Mouse (Mus musculus): Measurements from ENCODE around the gene Rps11.
"Not testable (repeated sequence)": the region's sequence is repeated elsewhere in the genome, so short reads cannot be mapped to it uniquely, and the experiment has no call there.

Gene Rps11

DNA sequence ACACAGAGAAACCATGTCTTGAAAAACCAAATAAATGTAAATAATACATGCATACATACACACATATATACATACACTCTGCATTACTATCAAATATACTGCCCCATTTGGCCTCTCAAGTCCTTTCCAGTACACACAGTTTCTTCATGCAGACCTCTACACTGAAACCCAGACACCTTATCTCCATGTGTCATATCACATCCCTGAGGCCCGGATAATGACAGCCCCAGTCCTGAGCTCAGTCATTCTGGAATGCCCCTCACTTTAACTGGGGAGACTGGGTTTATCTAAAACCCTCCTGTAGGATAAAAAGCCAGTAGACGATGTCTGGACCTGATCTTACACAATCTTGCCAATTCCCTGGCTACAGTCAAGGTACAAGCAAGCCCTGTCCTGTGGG, 10.8 kb downstream of the Rps11 start:
- no peak overlapping the region for H3K4me3 ChIP-seq (replicated peaks; ENCODE audit: low read length)
- H3K4me1 ChIP-seq (replicated peaks; ENCODE audit: low read depth, low read length) = peaks cover 83% of the 10 kb centered on the region
- H3K36me3 ChIP-seq (ENCODE audit: insufficient read depth, low read length) = peaks cover 13% of the 10 kb centered on the region
- H3K27me3 ChIP-seq (ENCODE audit: insufficient read depth, low read length) = no peaks in the 10 kb centered on the region
- TF ChIP-seq CTCF (conservative IDR thresholded peaks at IDR 0.05; ENCODE audit: low read length) = no peak
- TF ChIP-seq POU5F1 (IDR thresholded peaks at IDR 0.05; ENCODE audit: borderline replicate concordance, low read length) = no peak
- TF ChIP-seq NANOG (IDR thresholded peaks at IDR 0.05; ENCODE audit: borderline replicate concordance, low read length) = no peak
- H3K9me3 ChIP-seq (ENCODE audit: low read length) = no peaks in the 10 kb centered on the region

GRCm38 (mm10) chr7:45112529-45112928, 11.7 kb downstream of the Rps11 start:
- H3K36me3 ChIP-seq (ENCODE audit: insufficient read depth, low read length) = peaks cover 4% of the 10 kb centered on the region
- no peaks in the 10 kb centered on the region for H3K27me3 ChIP-seq (ENCODE audit: insufficient read depth, low read length)
- no peak overlapping the region for H3K4me3 ChIP-seq (replicated peaks; ENCODE audit: low read length)
- H3K4me1 ChIP-seq (replicated peaks; ENCODE audit: low read depth, low read length) = peaks cover 75% of the 10 kb centered on the region
- H3K9me3 ChIP-seq (ENCODE audit: low read length) = no peaks in the 10 kb centered on the region
- no peak for TF ChIP-seq POU5F1 (IDR thresholded peaks at IDR 0.05; ENCODE audit: borderline replicate concordance, low read length)
- TF ChIP-seq NANOG (IDR thresholded peaks at IDR 0.05; ENCODE audit: borderline replicate concordance, low read length) = no peak
- no peak for TF ChIP-seq CTCF (conservative IDR thresholded peaks at IDR 0.05; ENCODE audit: low read length)

DNA sequence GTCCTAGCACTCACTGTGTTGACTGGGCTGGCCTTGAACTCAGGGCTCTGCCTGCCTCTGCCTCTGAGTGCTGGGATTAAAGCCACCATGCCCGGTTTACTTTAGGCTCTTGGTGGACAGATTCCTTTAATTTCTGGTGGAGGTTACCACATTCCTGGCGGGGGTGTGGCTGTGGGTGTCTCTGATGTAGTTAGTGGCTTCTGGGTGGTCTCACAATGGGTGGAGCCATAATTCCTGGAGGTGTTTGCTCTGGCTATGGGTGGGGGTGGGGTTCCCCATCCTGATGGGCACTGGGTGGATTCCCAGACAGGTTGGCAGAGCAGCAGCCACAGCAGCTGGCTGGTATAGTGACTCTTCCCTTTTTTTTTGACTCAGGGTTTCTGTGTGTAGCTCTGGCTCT, 12.3 kb downstream of the Rps11 start:
- H3K27me3 ChIP-seq (ENCODE audit: insufficient read depth, low read length) = no peaks in the 10 kb centered on the region
- no peaks in the 10 kb centered on the region for H3K9me3 ChIP-seq (ENCODE audit: low read length)
- peak overlapping the region; percentile 24; the same call in 1 of the 2 replicates for H3K4me3 ChIP-seq (replicated peaks; ENCODE audit: low read length)
- peaks cover 76% of the 10 kb centered on the region for H3K4me1 ChIP-seq (replicated peaks; ENCODE audit: low read depth, low read length)
- no peak for TF ChIP-seq CTCF (conservative IDR thresholded peaks at IDR 0.05; ENCODE audit: low read length)
- no peaks in the 10 kb centered on the region for H3K36me3 ChIP-seq (ENCODE audit: insufficient read depth, low read length)

DNA sequence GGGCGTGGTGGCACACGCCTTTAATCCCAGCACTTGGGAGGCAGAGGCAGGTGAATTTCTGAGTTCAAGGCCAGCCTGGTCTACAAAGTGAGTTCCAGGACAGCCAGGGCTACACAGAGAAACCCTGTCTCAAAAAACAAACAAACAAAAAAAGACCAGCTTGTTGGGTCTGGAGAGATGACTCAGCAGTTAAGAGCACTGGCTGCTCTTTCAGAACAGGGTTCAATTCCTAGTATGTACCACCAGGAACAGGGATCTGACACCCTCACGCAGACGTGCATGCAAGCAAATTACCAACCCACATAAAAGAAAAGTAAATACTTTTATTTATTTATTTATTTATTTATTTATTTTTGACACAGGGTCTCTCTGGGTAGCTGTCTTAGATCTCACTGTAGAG, 14.2 kb downstream of the Rps11 start:
- not testable (repeated sequence) for H3K27me3 ChIP-seq (ENCODE audit: insufficient read depth, low read length); H3K4me3 ChIP-seq (replicated peaks; ENCODE audit: low read length); H3K36me3 ChIP-seq (ENCODE audit: insufficient read depth, low read length); H3K9me3 ChIP-seq (ENCODE audit: low read length)
- peaks cover 84% of the 10 kb centered on the region for H3K4me1 ChIP-seq (replicated peaks; ENCODE audit: low read depth, low read length)

DNA sequence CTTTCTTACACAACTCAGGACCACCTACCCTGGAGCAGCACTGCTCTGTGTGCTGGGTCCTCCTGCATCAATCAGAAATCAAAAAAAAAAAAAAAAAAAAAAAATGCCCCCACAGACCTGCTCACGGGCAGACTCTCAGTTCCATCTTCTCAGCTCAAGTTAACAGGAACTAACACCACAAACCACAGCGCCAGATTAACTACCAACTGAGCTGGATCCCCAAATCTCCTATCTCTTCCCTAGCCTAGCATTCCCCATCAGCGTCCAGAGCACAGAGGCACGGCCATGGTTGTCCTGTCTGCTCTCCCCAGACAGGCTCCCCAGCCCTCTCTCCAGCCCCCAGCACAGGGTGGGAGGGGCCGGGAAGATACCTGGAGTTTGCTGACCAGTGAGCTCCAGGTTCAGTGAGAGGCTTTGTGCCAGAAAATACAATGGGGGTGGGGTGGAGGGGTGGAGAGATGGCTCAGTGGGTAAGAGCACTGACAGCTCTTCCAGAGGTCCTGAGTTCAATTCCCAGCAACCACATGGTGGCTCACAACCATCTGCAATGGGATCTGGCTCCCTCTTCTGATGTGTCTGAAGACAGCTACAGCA, 17.1 kb downstream of the Rps11 start:
- Histone ChIP-seq H3K36me3 (ENCODE audit: insufficient read depth, low read length) (0 out of 2 replicates have a peak, but pooled peaks cover 4% of the 10 kb centered on the region), H3K27me3 (ENCODE audit: insufficient read depth, low read length) (no peaks in the 10 kb centered on the region), H3K4me3 (replicated peaks; ENCODE audit: low read length) (peak overlapping the region; percentile 41), H3K4me1 (replicated peaks; ENCODE audit: low read depth, low read length) (peaks cover 82% of the 10 kb centered on the region), H3K9me3 (ENCODE audit: low read length) (no peaks in the 10 kb centered on the region)
- TF ChIP-seq NANOG (IDR thresholded peaks at IDR 0.05; ENCODE audit: borderline replicate concordance, low read length) (no peak), CTCF (conservative IDR thresholded peaks at IDR 0.05; ENCODE audit: low read length) (no peak), POU5F1 (IDR thresholded peaks at IDR 0.05; ENCODE audit: borderline replicate concordance, low read length) (no peak)

- Histone ChIP-seq H3K36me3 (ENCODE audit: insufficient read depth, low read length) (peaks cover 8% of the 10 kb centered on the region; the same call in 1 of the 2 replicates), H3K9me3 (ENCODE audit: low read length) (no peaks in the 10 kb centered on the region), H3K27me3 (ENCODE audit: insufficient read depth, low read length) (no peaks in the 10 kb centered on the region), H3K4me3 (replicated peaks; ENCODE audit: low read length) (peak overlapping the region; percentile 41), H3K4me1 (replicated peaks; ENCODE audit: low read depth, low read length) (peaks cover 81% of the 10 kb centered on the region)
- no peak for TF ChIP-seq NANOG (IDR thresholded peaks at IDR 0.05; ENCODE audit: borderline replicate concordance, low read length)
- no peak for TF ChIP-seq POU5F1 (IDR thresholded peaks at IDR 0.05; ENCODE audit: borderline replicate concordance, low read length)
- no peak for TF ChIP-seq CTCF (conservative IDR thresholded peaks at IDR 0.05; ENCODE audit: low read length)
Measured at GRCm38 (mm10) chr7:45106441-45106840, 17.8 kb downstream of the Rps11 start.

DNA sequence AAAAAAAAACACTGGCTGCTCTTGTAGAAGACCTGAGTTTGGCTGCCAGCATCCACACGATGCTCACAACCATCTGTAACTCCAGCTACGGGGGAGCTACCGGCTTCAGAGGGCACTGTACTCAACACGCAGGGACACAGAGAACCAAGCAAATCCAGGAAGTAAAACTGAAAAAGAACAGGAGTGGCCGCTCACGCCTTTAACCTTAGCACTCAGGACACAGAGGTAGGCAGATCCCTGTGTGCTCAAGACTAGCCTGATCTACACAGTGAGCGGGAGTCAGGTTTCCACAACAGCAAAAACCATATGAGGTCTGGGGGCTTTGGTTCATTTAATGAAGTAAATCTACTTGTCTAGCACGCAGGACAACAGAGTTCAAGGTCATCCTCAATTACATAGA, 18.7 kb downstream of the Rps11 start:
- Histone ChIP-seq H3K36me3 (ENCODE audit: insufficient read depth, low read length) (peaks cover 8% of the 10 kb centered on the region; the same call in 1 of the 2 replicates), H3K27me3 (ENCODE audit: insufficient read depth, low read length) (no peaks in the 10 kb centered on the region), H3K4me1 (replicated peaks; ENCODE audit: low read depth, low read length) (peaks cover 73% of the 10 kb centered on the region), H3K4me3 (replicated peaks; ENCODE audit: low read length) (no peak overlapping the region), H3K9me3 (ENCODE audit: low read length) (no peaks in the 10 kb centered on the region)
- TF ChIP-seq NANOG (IDR thresholded peaks at IDR 0.05; ENCODE audit: borderline replicate concordance, low read length) (no peak), CTCF (conservative IDR thresholded peaks at IDR 0.05; ENCODE audit: low read length) (no peak), POU5F1 (IDR thresholded peaks at IDR 0.05; ENCODE audit: borderline replicate concordance, low read length) (no peak)

DNA sequence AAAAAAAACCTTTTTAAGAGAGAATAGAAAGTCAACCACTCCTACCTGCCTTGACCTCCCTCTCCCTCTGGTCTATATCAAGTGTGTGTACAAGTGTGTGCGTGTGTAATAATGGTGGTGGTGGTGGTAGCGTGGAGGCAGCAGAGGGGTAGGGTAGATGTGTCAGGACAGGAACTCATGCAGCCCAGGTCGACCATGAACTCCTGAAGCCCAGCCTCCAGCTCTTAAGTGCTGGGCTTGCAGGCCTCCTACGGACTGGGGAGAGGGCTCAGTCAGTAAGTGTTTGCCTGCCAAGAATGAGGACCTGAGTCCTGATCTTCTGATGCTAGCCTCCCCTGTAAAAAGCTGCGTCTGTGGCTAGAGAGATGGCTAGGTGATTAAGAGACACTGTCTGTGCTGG, 19.3 kb downstream of the Rps11 start:
- no peaks in the 10 kb centered on the region for H3K27me3 ChIP-seq (ENCODE audit: insufficient read depth, low read length)
- peaks cover 68% of the 10 kb centered on the region for H3K4me1 ChIP-seq (replicated peaks; ENCODE audit: low read depth, low read length)
- peaks cover 8% of the 10 kb centered on the region; the same call in 1 of the 2 replicates for H3K36me3 ChIP-seq (ENCODE audit: insufficient read depth, low read length)
- TF ChIP-seq NANOG (IDR thresholded peaks at IDR 0.05; ENCODE audit: borderline replicate concordance, low read length) = no peak
- TF ChIP-seq CTCF (conservative IDR thresholded peaks at IDR 0.05; ENCODE audit: low read length) = no peak
- TF ChIP-seq POU5F1 (IDR thresholded peaks at IDR 0.05; ENCODE audit: borderline replicate concordance, low read length) = no peak
- no peaks in the 10 kb centered on the region for H3K9me3 ChIP-seq (ENCODE audit: low read length)
- H3K4me3 ChIP-seq (replicated peaks; ENCODE audit: low read length) = no peak overlapping the region

GRCm38 (mm10) chr7:45103652-45104180, 20.5 kb downstream of the Rps11 start, which contains the start of gene Fcgrt:
Gene Fcgrt (minus strand): TSS chr7:45103851.
- TF ChIP-seq CTCF (conservative IDR thresholded peaks at IDR 0.05; ENCODE audit: low read length) = no peak
- no peak for TF ChIP-seq POU5F1 (IDR thresholded peaks at IDR 0.05; ENCODE audit: borderline replicate concordance, low read length)
- no peak for TF ChIP-seq NANOG (IDR thresholded peaks at IDR 0.05; ENCODE audit: borderline replicate concordance, low read length)
- peaks cover 8% of the 10 kb centered on the region; the same call in 1 of the 2 replicates for H3K36me3 ChIP-seq (ENCODE audit: insufficient read depth, low read length)
- H3K9me3 ChIP-seq (ENCODE audit: low read length) = no peaks in the 10 kb centered on the region
- H3K4me3 ChIP-seq (replicated peaks; ENCODE audit: low read length) = no peak within 1 kb of the TSS
- no peaks in the 10 kb centered on the region for H3K27me3 ChIP-seq (ENCODE audit: insufficient read depth, low read length)
- H3K4me1 ChIP-seq (replicated peaks; ENCODE audit: low read depth, low read length) = peaks cover 63% of the 10 kb centered on the region
